8 mouse cellular contexts compared by ENCODE assay signal in genomic region chr13:23572218-23573033, GRCm38 (mm10). TPM values are rescaled to one million over a fixed set of nuclear protein-coding genes. Genes with fewer than 3 reads are reported as not detected.
DNase-seq lines count a peak whose midpoint lies in the region; ATAC-seq lines count a peak whose summit lies in the region.

No protein-coding gene starts in this region.

- WGBS in lung, embryonic 16.5 days, result 15% methylated on average over 2 of the region's 2 CpGs
- WGBS in intestine, embryonic 14.5 days, result 19% methylated on average over 2 of the region's 2 CpGs
- 47% methylated on average over 2 of the region's 2 CpGs for WGBS in neural tube, embryonic 15.5 days

- peak overlapping the region; percentile 98 for H3K27ac ChIP-seq in lung, embryonic 16.5 days (ENCODE audit: low read length)
- H3K27ac ChIP-seq in intestine, embryonic 14.5 days (ENCODE audit: low read depth), result peak overlapping the region; percentile 98
- peak overlapping the region; percentile 94 for H3K27ac ChIP-seq in neural tube, embryonic 15.5 days (replicated peaks)

- peaks cover 8% of the 10 kb centered on the region; the same call in 1 of the 2 replicates for H3K4me1 ChIP-seq in lung, embryonic 16.5 days (replicated peaks; ENCODE audit: control insufficient read depth, insufficient read depth, low read length)
- H3K4me1 ChIP-seq in intestine, embryonic 14.5 days (replicated peaks; ENCODE audit: control insufficient read depth, insufficient read depth, low read length), result peaks cover 14% of the 10 kb centered on the region
- H3K4me1 ChIP-seq in neural tube, embryonic 15.5 days, result peaks cover 40% of the 10 kb centered on the region

- H3K9me3 ChIP-seq in lung, embryonic 16.5 days (ENCODE audit: control insufficient read depth, low read length), result no peaks in the 10 kb centered on the region
- H3K9me3 ChIP-seq in intestine, embryonic 14.5 days (ENCODE audit: control insufficient read depth, low read length), result no peaks in the 10 kb centered on the region
- H3K9me3 ChIP-seq in neural tube, embryonic 15.5 days (replicated peaks), result no peaks in the 10 kb centered on the region

- peak overlapping the region; percentile 85 for H3K4me2 ChIP-seq in lung, embryonic 16.5 days (ENCODE audit: low read depth, low read length)
- H3K4me2 ChIP-seq in intestine, embryonic 14.5 days (ENCODE audit: low read length), result peak overlapping the region; percentile 79
- peak overlapping the region; percentile 71 for H3K4me2 ChIP-seq in neural tube, embryonic 15.5 days

- ATAC-seq in lung, embryonic 16.5 days (ENCODE audit: low read depth), result no peak
- ATAC-seq in intestine, embryonic 14.5 days (replicated peaks; ENCODE audit: low FRiP score, low TSS enrichment, low read depth), result no peak
- no peak for ATAC-seq in neural tube, embryonic 15.5 days (ENCODE audit: low FRiP score)

- H3K36me3 ChIP-seq in lung, embryonic 16.5 days (ENCODE audit: control insufficient read depth, insufficient read depth, low read length), result no peaks in the 10 kb centered on the region
- H3K36me3 ChIP-seq in intestine, embryonic 14.5 days (ENCODE audit: control insufficient read depth, insufficient read depth, low read length), result no peaks in the 10 kb centered on the region
- no peaks in the 10 kb centered on the region for H3K36me3 ChIP-seq in neural tube, embryonic 15.5 days

- peak overlapping the region; percentile 52 for H3K4me3 ChIP-seq in lung, embryonic 16.5 days (ENCODE audit: low read length)
- H3K4me3 ChIP-seq in intestine, embryonic 14.5 days (ENCODE audit: low read depth, low read length), result peak overlapping the region; percentile 59
- H3K4me3 ChIP-seq in neural tube, embryonic 15.5 days (replicated peaks), result peak overlapping the region; percentile 44

- no peaks in the 10 kb centered on the region for H3K27me3 ChIP-seq in lung, embryonic 16.5 days (ENCODE audit: control insufficient read depth, insufficient read depth, low read depth, low read length)
- H3K27me3 ChIP-seq in intestine, embryonic 14.5 days (replicated peaks; ENCODE audit: control insufficient read depth, insufficient read depth, low read length), result no peaks in the 10 kb centered on the region
- no peaks in the 10 kb centered on the region for H3K27me3 ChIP-seq in neural tube, embryonic 15.5 days (replicated peaks)

- H3K9ac ChIP-seq in lung, embryonic 16.5 days (ENCODE audit: low read length), result peak overlapping the region; percentile 70
- peak overlapping the region; percentile 83 for H3K9ac ChIP-seq in intestine, embryonic 14.5 days (ENCODE audit: low read length)
- H3K9ac ChIP-seq in neural tube, embryonic 15.5 days (replicated peaks), result peak overlapping the region; percentile 53

- no peak for DNase-seq in lung, postnatal 14 days
- peak; percentile 47 for DNase-seq in embryo, embryonic 11 days
- DNase-seq in intestine, embryonic 14.5 days (ENCODE audit: low spot score), result no peak
- no peak for DNase-seq in thymus, postnatal 36 days
- no peak for DNase-seq in kidney, postnatal 14 days
- no peak for DNase-seq in cerebellum, postnatal 4 days (ENCODE audit: low spot score in 2 of 2)

RNA-seq across cellular contexts. Expression of gene Hist1h2bg, which starts 1.2 kb away (rescaled TPM):
- 13.6 and 15.8 TPM in 2 replicates for polyA plus RNA-seq in lung, embryonic 16.5 days (2015; fragmentation: Nextera tagmentation; extraction: Ambion mirVana)
- polyA plus RNA-seq in intestine, embryonic 14.5 days (2014; fragmentation: Nextera tagmentation; extraction: Ambion mirVana), result 6.1 and 7.6 TPM in 2 replicates
- polyA plus RNA-seq in neural tube, embryonic 15.5 days (2015; fragmentation: Nextera tagmentation; extraction: Ambion mirVana), result 2.2 and 2.9 TPM in 2 replicates

RNA-seq across cellular contexts. Expression of gene Hist1h2ae, which starts 1.4 kb away (rescaled TPM):
- polyA plus RNA-seq in lung, embryonic 16.5 days (2015; fragmentation: Nextera tagmentation; extraction: Ambion mirVana), result 71.9 and 83.6 TPM in 2 replicates
- 106 and 114 TPM in 2 replicates for polyA plus RNA-seq in intestine, embryonic 14.5 days (2014; fragmentation: Nextera tagmentation; extraction: Ambion mirVana)
- 12.5 and 25.5 TPM in 2 replicates for polyA plus RNA-seq in neural tube, embryonic 15.5 days (2015; fragmentation: Nextera tagmentation; extraction: Ambion mirVana)

RNA-seq across cellular contexts. Expression of gene Hist1h2bf, which starts 1.6 kb away (rescaled TPM):
- 4.8 and 6.8 TPM in 2 replicates for polyA plus RNA-seq in lung, embryonic 16.5 days (2015; fragmentation: Nextera tagmentation; extraction: Ambion mirVana)
- polyA plus RNA-seq in intestine, embryonic 14.5 days (2014; fragmentation: Nextera tagmentation; extraction: Ambion mirVana), result 7.0 and 7.1 TPM in 2 replicates
- 2.7 TPM in 1 of 2 replicates, not detected in the other for polyA plus RNA-seq in neural tube, embryonic 15.5 days (2015; fragmentation: Nextera tagmentation; extraction: Ambion mirVana)

RNA-seq across cellular contexts. Expression of gene Hist1h2ad, which starts 1.8 kb away (rescaled TPM):
- polyA plus RNA-seq in lung, embryonic 16.5 days (2015; fragmentation: Nextera tagmentation; extraction: Ambion mirVana), result 2.9 and 3.4 TPM in 2 replicates
- polyA plus RNA-seq in intestine, embryonic 14.5 days (2014; fragmentation: Nextera tagmentation; extraction: Ambion mirVana), result 2.2 and 4.2 TPM in 2 replicates
- 0.97 TPM in 1 of 2 replicates, not detected in the other for polyA plus RNA-seq in neural tube, embryonic 15.5 days (2015; fragmentation: Nextera tagmentation; extraction: Ambion mirVana)

RNA-seq across cellular contexts. Expression of gene Hist1h3d, which starts 3.1 kb away (rescaled TPM):
- polyA plus RNA-seq in lung, embryonic 16.5 days (2015; fragmentation: Nextera tagmentation; extraction: Ambion mirVana), result 7.4 and 9.5 TPM in 2 replicates
- 9.6 and 12.5 TPM in 2 replicates for polyA plus RNA-seq in intestine, embryonic 14.5 days (2014; fragmentation: Nextera tagmentation; extraction: Ambion mirVana)
- 0.88 and 2.0 TPM in 2 replicates for polyA plus RNA-seq in neural tube, embryonic 15.5 days (2015; fragmentation: Nextera tagmentation; extraction: Ambion mirVana)
